Mouse (Mus musculus): ENCODE data around the gene Ctla4.
A peak's percentile ranks its signal among the peaks of the same experiment; 100 is the strongest.

Ctla4 gene

GRCm38 (mm10) chr1:60961080-60961479 is 74.3 kb downstream of the Ctla4 start:
- DNase-seq (ENCODE audit: low spot score in 2 of 2) = peak; percentile 75 to 85

- no peak for DNase-seq (ENCODE audit: low spot score in 2 of 2)
Observed at GRCm38 (mm10) chr1:60962095-60962494, 75.3 kb downstream of the Ctla4 start.
